19 mouse cellular contexts compared by ENCODE assay signal in genomic region chr5:129873942-129874341, GRCm38 (mm10).
"Had no signal": no experiment of that assay in that cellular context is flagged by ENCODE, and none has a peak within 500 bp of the region (broad histone marks: within the 10 kb centered on the region; RNA-seq: fewer than 3 reads in every experiment).

No protein-coding gene starts in this region.

- H3K27ac ChIP-seq: kidney, embryonic 15.5 days; left cerebral cortex, adult 2 months; liver, embryonic 14.5 days; lung, embryonic 15.5 days; stomach, embryonic 15.5 days had no signal

- DNase-seq: kidney, adult 2 months; kidney, postnatal 10 days; kidney, postnatal 36 days; layer of hippocampus, postnatal 36 days; lung, adult 18-20 months; lung, postnatal 10 days; lung, postnatal 36 days; midbrain, embryonic 14.5 days; right cerebral cortex, adult 18-20 months; right cerebral cortex, postnatal 14 days; right cerebral cortex, postnatal 4 days; thymus, adult 2 months; thymus, postnatal 14 days; thymus, postnatal 4 days had no signal

- H3K4me3 ChIP-seq: kidney, embryonic 15.5 days; left cerebral cortex, adult 2 months; lung, embryonic 15.5 days; stomach, embryonic 15.5 days had no signal
